Mouse (Mus musculus): Measurements from ENCODE around the gene Gfap. TPM values are rescaled to one million over a fixed set of nuclear protein-coding genes. Genes with fewer than 3 reads are reported as not detected.

Gfap gene
- polyA plus RNA-seq (2012; ENCODE audit: low replicate concordance) = 1.1 TPM in 1 of 2 replicates, not detected in the other

DNA sequence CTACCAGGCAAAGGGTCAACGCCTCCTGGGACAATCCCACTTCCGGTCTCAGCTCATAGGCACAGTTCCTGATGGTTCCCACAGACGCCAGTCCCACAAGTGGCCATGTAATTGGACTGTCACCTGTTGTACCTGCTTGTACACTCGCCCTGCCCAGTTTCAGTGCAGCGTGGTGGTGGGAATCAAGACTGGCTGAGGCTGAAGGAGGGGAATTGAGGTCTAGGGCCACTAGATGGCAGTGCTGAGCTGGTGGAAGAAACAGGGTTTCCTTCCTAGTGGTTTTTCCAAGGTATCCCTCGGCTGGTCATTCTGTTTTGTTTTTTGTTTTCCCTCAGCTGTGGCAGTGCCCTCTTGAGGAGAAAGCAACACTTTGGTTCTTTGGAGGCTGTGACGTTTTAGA is at the start of gene Gfap:
Gene Gfap (minus strand): TSS at position 150 of the 400 bp plus-strand sequence.

DNA sequence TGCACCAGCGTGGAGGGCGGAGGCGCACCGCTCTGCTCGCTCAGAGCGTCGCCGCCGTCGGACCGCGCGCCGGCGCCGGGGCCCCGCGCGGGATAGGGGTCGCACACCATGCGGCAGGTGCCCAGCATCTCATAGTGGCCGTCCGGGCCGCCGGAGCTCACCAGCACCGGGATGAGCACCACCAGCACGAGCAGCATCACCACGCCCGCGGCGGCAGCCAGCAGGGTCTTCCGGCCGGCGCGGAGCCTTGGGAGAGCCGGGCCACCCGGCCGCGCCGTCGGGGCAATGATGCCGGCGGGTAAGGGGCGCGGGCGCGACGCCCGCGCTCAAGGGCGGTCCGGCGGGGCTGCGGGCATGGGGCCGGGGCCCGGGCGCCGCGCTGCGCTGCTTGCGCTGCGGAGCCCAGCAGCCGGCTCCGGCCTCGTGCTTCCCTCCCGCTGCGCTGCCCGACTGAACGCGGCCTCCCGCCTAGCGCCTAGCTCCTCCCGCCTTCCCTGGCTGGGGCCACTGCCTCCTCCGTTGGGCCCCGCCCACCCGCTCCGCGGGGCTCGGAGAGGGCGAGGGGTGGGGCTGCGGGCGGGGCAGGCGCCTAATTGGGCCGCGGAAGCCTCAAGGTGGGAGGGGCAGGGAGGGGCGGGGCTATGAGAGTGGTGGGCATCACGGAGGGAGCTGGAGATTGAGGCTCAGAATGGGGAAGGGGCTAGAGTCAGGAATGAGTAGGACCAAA is 45.7 kb upstream of the Gfap start, which contains the start of gene C1ql1:
Gene C1ql1 (minus strand): TSS at position 424 of the 727 bp plus-strand sequence.

DNA sequence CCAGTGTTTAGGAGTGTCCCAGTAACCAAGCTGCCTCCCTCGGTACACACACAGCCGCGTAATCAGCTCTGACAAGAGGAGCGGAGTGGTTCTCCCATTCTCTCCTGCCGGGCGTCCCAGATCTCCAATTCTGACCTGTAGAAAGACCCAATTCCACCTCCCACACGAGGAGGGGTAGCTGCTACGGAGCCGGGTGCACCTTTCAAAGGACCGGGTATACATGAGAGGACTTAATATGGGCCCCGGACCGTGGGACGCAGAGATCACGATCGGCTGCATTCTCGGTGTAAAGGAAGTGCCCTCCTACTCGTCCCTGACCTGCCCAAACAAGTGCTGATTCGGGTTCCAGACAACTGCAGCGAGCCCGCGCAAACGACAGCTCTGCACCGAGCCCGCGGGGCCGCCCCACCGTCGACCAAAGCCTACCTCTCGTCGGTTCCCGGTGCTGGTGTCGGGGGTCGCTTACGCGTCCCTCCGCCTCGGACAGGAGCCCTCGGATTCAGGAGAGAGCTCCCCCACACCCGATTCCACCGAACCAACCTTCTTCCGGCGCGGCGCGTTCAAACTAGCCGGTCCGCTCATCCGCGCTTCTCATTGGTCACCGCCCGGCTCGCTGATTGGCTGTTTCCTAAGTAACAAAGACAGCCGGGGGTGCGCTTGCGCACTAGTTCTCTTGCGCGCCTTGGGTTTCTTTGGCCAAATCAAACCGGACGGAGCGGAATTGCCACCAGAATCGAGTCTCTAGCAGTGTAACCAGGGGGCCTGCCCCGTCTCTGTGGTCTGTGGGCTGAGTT is 24.0 kb upstream of the Gfap start, which contains the start of gene Kif18b:
Gene Kif18b (minus strand): TSS at position 568 of the 794 bp plus-strand sequence.

DNA sequence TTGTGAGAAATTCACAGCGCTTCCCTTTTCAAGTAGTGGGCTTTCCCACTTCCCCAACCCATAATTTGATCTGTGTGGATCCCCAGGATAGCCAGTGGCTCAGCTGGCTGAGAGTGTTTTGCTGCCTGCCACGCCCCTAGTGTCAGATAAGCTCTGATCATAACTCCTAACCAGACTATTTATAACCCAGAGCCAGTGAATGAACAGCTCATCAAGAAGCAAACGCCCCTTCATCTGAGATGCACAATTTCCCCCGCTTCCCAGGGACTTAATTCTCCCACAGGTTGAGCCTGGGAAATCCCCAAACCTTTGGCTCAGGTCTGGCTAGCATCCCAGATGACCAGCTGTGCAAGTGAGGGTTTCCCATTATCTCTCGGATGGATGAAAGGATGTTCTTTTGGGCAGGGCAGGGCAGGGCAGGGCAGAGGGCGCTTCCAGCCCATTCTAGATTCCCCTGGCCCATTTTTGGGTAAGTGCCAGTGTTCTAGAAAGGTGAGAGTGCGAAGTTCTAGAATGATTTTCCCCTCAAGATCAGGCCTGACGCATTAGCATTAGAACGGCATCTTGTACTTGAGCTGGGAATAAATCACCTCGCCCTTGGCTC is 16.0 kb downstream of the Gfap start, which contains the start of gene Fam187a:
Gene Fam187a (plus strand): TSS at position 554 of the 604 bp plus-strand sequence.

DNA sequence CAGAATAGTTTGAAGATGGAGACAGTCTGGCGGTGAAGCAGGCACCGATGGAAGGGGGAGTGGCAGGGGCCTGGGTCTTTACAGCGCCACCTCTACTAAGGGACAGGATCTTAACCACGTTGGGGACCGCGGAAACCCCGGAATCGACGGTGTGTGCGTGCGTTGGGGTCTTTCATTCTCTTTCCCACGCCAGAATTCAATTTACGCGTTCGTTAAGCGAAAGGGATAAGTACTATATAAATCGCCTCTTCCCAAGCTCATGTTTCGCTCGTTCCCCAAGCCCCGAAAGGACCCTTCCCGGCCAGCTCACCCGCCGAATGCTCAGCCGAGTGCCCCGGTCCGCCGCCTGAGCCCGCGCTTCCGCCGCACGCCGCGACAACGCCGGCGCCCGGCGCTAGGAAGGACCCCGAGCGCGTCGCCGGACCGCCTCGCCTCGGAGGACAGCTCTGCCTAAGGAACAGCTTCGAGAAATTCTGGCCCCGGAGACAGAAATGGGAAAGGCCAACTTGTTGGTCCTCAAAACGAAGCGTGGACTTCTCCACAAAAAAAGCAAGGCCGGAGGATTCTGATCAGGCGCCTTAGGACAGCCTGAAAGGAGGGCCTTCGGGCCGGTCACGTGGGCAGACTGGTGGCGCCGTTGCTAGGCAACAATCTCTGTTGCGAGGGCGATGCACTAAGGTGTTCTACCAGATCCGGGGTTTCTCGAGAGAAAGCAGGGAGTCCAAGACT is 20.0 kb downstream of the Gfap start, which contains the start of the genes Eftud2 and Ccdc103:
Gene Eftud2 (minus strand): TSS at position 401 of the 729 bp plus-strand sequence.
Gene Ccdc103 (plus strand): TSS at position 620 of the 729 bp plus-strand sequence.

Other genes starting within 250 kb of the Gfap start
- not detected in 2 replicates for gene Meioc, start 237.2 kb downstream of the Gfap start, polyA plus RNA-seq (2012; ENCODE audit: low replicate concordance)
- gene Ccdc43, start 203.1 kb downstream of the Gfap start, polyA plus RNA-seq (2012; ENCODE audit: low replicate concordance) = 4.8 and 5.2 TPM in 2 replicates
- 4.5 and 14.2 TPM in 2 replicates for gene Adam11, start 139.5 kb downstream of the Gfap start, polyA plus RNA-seq (2012; ENCODE audit: low replicate concordance)
- not detected in 2 replicates for gene Gjc1, start 81.2 kb downstream of the Gfap start, polyA plus RNA-seq (2012; ENCODE audit: low replicate concordance)
- not detected in 2 replicates for gene Higd1b, start 65.1 kb downstream of the Gfap start, polyA plus RNA-seq (2012; ENCODE audit: low replicate concordance)
- 92.1 and 150 TPM in 2 replicates for gene Eftud2, start 19.9 kb downstream of the Gfap start, polyA plus RNA-seq (2012; ENCODE audit: low replicate concordance)
- gene Ccdc103, start 19.7 kb downstream of the Gfap start, polyA plus RNA-seq (2012; ENCODE audit: low replicate concordance) = not detected in 2 replicates
- not detected in 2 replicates for gene Fam187a, start 15.7 kb downstream of the Gfap start, polyA plus RNA-seq (2012; ENCODE audit: low replicate concordance)
- gene Kif18b, start 24.2 kb upstream of the Gfap start, polyA plus RNA-seq (2012; ENCODE audit: low replicate concordance) = 3.6 and 12.5 TPM in 2 replicates
- not detected in 2 replicates for gene C1ql1, start 45.8 kb upstream of the Gfap start, polyA plus RNA-seq (2012; ENCODE audit: low replicate concordance)
- gene Nmt1, start 127.3 kb upstream of the Gfap start, polyA plus RNA-seq (2012; ENCODE audit: low replicate concordance) = 9.5 and 16.8 TPM in 2 replicates
- 30.8 and 47.5 TPM in 2 replicates for gene Dcakd, start 127.4 kb upstream of the Gfap start, polyA plus RNA-seq (2012; ENCODE audit: low replicate concordance)
- gene Plcd3, start 200.7 kb upstream of the Gfap start, polyA plus RNA-seq (2012; ENCODE audit: low replicate concordance) = 0.15 and 0.18 TPM in 2 replicates
- 60.3 and 69.9 TPM in 2 replicates for gene Acbd4, start 200.8 kb upstream of the Gfap start, polyA plus RNA-seq (2012; ENCODE audit: low replicate concordance)
- gene Hexim1, start 215.3 kb upstream of the Gfap start, polyA plus RNA-seq (2012; ENCODE audit: low replicate concordance) = 25.6 and 27.7 TPM in 2 replicates
- 4.3 and 5.1 TPM in 2 replicates for gene Hexim2, start 231.5 kb upstream of the Gfap start, polyA plus RNA-seq (2012; ENCODE audit: low replicate concordance)